Mouse (Mus musculus) embryonic facial prominence, embryonic 10.5 days (tissue): ENCODE data around the gene Camk2g. TPM values are rescaled to one million over a fixed set of nuclear protein-coding genes. Genes with fewer than 3 reads are reported as not detected.

Experiments
- DNase-seq: peaks from one replicate; pipeline ENCODE4 v3.0.0-alpha.2; 2017; ENCODE audit warnings: low spot score
- H3K27ac ChIP-seq: fragments of 300-500 bp; sonication (generic); replicated peaks from 2 replicates; pipeline ENCODE4 v1.5.1; 2016; ENCODE audit warnings: mild to moderate bottlenecking
- H3K27me3 ChIP-seq: fragments of 300-500 bp; sonication (generic); replicated peaks from 2 replicates; pipeline ENCODE4 v1.6.1; 2016; ENCODE audit warnings: low read depth, mild to moderate bottlenecking; ENCODE audit not compliant: poor library complexity, severe bottlenecking
- H3K36me3 ChIP-seq: fragments of 300-500 bp; sonication (generic); replicated peaks from 2 replicates; pipeline ENCODE4 v1.6.1; 2016; ENCODE audit warnings: mild to moderate bottlenecking, moderate library complexity
- H3K4me1 ChIP-seq: fragments of 300-500 bp; sonication (generic); 2 replicates; pipeline ENCODE4 v1.6.1; 2016
- H3K4me3 ChIP-seq: fragments of 300-500 bp; sonication (generic); 2 replicates; pipeline ENCODE4 v1.5.1; 2016; ENCODE audit warnings: mild to moderate bottlenecking, moderate library complexity
- H3K9me3 ChIP-seq: fragments of 300-500 bp; sonication (generic); 2 replicates; pipeline ENCODE4 v1.6.1; 2016; ENCODE audit warnings: mild to moderate bottlenecking
- WGBS: fragments of 180-500 bp; shearing (Covaris S2); methylation state at CpG from one replicate; pipeline ENCODE4 v1.1.7; 2016; 5-methylcytosine and 5-hydroxymethylcytosine counted together
- polyA plus RNA-seq: library from polyadenylated mRNA; unstranded; fragments of >200 nt; fragmentation: Nextera tagmentation; extraction: Ambion mirVana; gene quantifications from 2 replicates; pipeline ENCODE4 v1.2.1, GENCODE M21; 2016

Camk2g gene
- 43.9 and 50.6 TPM in 2 replicates for polyA plus RNA-seq

DNA sequence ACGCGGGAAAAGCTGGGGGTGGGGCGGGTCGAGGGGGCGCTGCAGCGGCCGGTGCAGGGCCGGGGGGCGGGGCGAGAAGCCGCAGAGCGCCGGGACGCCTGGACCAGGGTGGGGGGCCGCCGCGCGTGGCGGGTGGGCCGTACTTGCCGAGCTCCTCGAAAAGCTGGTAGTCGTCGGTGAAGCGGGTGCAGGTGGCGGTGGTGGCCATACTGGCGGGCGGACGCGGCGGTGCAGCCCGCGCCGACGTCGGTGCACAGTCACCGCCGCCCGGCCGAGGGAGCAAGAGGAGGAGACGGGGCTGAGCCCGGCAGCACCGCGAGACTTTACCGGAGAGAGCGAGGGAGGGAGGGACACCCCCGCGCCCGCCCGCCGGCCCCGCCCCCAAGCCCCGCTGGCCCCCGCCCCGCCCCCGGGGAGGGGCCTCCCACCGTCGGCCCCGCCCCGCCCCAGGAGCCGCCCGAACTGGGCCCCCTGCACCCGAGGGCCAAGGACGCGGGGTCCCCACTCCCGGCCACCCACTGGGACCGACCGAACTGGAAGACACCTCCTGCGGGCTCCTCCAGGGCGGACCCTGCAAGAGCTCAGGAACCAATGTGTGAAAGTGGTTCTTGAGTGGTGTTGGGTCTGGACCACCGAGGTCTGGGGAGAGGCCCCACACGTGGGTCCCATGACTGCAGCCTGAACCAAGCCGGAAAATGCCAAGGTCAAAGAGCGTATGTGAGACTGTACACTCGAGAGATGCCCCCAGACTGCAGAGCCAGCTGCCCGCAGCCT lies at the start of gene Camk2g:
Gene Camk2g, minus strand, starts transcription at position 331 of the 774 bp plus-strand sequence.
- no peaks in the 10 kb centered on the region for H3K9me3 ChIP-seq
- DNase-seq, result peak; percentile 92
- under 1% methylated on average over 70 of the region's 76 CpGs for WGBS
- peaks cover 8% of the 10 kb centered on the region; the same call in 1 of the 2 replicates for H3K27me3 ChIP-seq
- peaks cover 35% of the 10 kb centered on the region for H3K36me3 ChIP-seq
- peaks cover 58% of the 10 kb centered on the region for H3K4me1 ChIP-seq
- H3K4me3 ChIP-seq, result peak within 1 kb of the TSS; percentile 96
- H3K27ac ChIP-seq, result peak within 1 kb of the TSS; percentile 89

DNA sequence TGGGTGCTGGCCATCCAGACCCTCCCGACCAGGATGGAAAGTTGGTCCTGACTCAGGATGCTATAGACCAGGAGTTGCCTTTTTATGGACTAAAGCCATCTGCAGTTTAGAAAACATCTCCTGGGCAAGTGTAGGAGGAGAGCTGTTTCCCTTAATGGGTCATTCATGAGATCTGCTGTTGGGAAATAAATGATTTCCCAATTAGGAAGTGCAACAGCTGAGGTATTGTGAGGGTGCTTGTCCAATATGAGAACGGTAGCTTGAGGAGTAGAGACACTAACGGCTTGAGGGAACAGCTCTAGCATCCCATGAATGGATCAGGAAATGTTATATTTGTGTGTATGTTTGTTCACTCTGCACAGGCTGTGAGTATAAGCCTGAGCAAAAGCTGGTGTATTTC lies 48.7 kb upstream of the Camk2g start:
- no peaks in the 10 kb centered on the region for H3K36me3 ChIP-seq
- no peak for DNase-seq
- peaks cover 18% of the 10 kb centered on the region for H3K27me3 ChIP-seq
- no peak overlapping the region for H3K27ac ChIP-seq
- no peak overlapping the region for H3K4me3 ChIP-seq
- 86% methylated on average over 3 of the region's 3 CpGs for WGBS
- no peaks in the 10 kb centered on the region for H3K9me3 ChIP-seq
- peaks cover 14% of the 10 kb centered on the region for H3K4me1 ChIP-seq

DNA sequence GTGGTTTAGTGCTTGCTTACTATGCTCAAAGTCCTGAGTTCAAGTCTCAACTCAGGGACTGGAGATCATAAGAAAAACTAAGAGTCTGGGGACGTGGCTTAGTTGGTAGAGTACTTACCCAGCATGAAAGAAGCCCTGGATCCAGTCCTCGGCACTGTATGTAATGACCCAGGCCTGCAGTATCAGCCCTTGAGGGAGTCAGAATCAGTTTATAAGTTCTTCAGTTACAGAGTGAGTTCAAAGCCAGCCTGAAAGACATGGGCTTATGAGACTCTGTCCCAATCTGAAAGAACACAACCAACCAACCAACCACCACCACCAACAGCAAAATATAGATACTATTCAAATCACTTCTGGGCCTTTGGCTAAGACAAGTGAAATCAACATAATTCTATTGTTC lies 47.6 kb upstream of the Camk2g start:
- 86% methylated on average over 2 of the region's 2 CpGs for WGBS
- Histone ChIP-seq H3K9me3 (no peaks in the 10 kb centered on the region), H3K4me3 (no peak overlapping the region), H3K27ac (no peak overlapping the region), H3K27me3 (peaks cover 26% of the 10 kb centered on the region), H3K36me3 (no peaks in the 10 kb centered on the region), H3K4me1 (peaks cover 25% of the 10 kb centered on the region)
- no peak for DNase-seq

DNA sequence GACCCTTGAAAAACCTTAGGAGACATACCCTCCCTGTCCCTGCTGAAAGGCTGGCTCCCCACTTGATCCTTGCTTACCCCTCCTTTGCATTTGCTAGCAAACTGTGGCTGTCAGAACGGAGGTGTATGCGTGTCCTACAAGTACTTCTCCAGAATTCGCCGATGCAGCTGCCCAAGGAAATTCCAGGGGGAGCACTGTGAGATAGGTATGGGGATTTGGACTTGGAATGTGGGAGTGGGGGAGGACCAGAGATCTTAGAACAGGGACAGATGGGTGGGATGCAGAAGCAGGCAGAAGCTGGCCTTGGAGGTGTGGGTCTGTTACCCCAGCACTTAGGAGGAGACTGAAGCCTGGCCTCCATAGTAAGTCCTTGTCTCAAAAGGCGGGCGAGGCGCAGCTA lies 43.8 kb upstream of the Camk2g start:
- no peak overlapping the region; the same call in 1 of the 2 replicates for H3K4me3 ChIP-seq
- no peak for DNase-seq
- H3K27ac ChIP-seq, result no peak overlapping the region
- H3K36me3 ChIP-seq, result no peaks in the 10 kb centered on the region
- no peaks in the 10 kb centered on the region for H3K9me3 ChIP-seq
- H3K27me3 ChIP-seq, result peaks cover 42% of the 10 kb centered on the region
- H3K4me1 ChIP-seq, result peaks cover 17% of the 10 kb centered on the region
- WGBS, result 75% methylated on average over 7 of the region's 7 CpGs

DNA sequence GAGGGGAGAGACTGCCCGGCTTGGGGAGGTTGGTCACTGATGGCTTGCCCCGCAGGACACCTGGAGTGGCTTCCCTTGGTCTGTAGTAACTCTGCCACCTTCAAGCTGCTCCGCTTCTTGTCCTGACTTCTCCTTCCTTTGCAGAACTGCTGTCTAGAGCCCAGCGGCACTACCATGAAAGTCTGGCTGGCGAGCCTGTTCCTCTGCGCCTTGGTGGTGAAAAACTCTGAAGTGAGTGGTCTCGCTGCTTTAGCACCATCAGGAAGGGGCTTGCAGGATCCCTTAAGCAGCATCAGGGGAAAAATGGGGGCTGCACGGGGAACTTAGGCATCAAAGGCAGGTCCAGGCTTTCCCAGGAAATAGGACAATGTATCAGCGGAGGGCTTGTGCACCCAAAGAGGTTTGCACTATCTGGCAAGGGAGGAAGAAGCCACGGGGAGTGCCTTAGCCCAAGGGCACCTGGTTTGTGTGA lies 43.1 kb upstream of the Camk2g start:
- 6% methylated on average over 10 of the region's 10 CpGs for WGBS
- Histone ChIP-seq H3K4me1 (peaks cover 17% of the 10 kb centered on the region), H3K36me3 (no peaks in the 10 kb centered on the region), H3K4me3 (peak overlapping the region; percentile 71), H3K27me3 (peaks cover 42% of the 10 kb centered on the region), H3K27ac (peak overlapping the region; percentile 87), H3K9me3 (no peaks in the 10 kb centered on the region)
- no peak for DNase-seq

DNA sequence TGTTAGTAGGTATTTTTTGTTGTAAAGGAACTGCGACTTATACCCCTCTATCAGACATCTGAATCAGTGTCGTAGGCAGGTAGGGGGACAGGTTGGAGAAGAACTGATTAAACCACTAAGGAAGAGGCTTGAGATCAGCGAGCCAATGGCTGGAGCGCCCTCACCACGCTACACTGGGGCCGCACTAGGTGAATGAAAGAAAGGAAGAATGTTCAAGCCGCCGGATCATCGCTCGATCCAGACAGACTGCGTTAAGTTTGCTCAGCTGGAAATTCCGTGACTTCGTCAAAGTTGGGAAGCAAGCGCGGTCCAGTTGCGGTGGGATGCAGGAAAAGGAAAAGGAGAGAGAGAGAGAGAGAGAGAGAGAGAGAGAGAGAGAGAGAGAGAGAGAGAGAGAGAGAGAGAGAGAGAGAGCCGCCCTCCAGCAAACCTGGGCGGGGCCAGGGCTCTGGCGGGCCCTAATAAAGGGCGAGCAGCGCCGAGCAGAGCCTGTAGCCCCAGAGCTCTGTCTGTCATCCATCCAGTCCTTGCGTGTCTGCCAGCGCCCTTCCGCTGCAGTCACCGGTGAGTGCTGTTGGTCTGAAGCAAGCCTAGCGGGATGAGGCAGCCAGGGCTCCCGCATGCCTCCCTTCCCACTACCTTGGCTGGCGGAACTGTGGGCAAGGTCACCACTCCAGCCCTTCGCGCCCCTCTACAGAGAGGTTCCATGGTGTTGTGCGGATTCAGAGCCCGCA lies 42.5 kb upstream of the Camk2g start, which contains the start of gene Plau:
Gene Plau, plus strand, starts transcription at position 490 of the 734 bp plus-strand sequence.
- Histone ChIP-seq H3K27ac (peak within 1 kb of the TSS; percentile 87), H3K27me3 (peaks cover 42% of the 10 kb centered on the region), H3K36me3 (no peaks in the 10 kb centered on the region), H3K4me1 (peaks cover 17% of the 10 kb centered on the region), H3K4me3 (peak within 1 kb of the TSS; percentile 71), H3K9me3 (no peaks in the 10 kb centered on the region)
- DNase-seq, result peak; percentile 82
- WGBS, result under 1% methylated on average over 33 of the region's 33 CpGs

DNA sequence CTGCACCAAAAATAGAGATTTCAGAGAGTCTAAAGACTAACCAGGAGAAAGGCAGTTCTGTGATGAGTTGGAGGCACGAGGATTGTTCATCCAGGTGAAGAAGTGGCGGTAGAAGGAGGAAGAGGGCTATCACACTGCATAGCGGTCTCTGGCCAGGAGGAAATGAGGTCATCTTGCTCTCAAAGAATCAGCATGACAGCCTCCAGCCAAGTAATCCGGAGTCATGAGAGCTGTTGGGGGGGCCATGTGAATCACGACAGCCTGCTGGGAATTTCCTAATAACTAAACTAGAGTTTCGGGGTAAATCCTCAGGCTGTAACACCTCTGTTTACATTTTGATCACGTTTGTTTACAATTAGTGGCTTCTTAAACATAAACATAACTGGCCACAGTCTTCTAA lies 40.2 kb upstream of the Camk2g start:
- H3K27me3 ChIP-seq, result peaks cover 40% of the 10 kb centered on the region
- 66% methylated on average over 7 of the region's 7 CpGs for WGBS
- H3K4me3 ChIP-seq, result no peak overlapping the region
- no peaks in the 10 kb centered on the region for H3K36me3 ChIP-seq
- H3K4me1 ChIP-seq, result peaks cover 20% of the 10 kb centered on the region
- H3K27ac ChIP-seq, result no peak overlapping the region
- no peak for DNase-seq
- no peaks in the 10 kb centered on the region for H3K9me3 ChIP-seq

DNA sequence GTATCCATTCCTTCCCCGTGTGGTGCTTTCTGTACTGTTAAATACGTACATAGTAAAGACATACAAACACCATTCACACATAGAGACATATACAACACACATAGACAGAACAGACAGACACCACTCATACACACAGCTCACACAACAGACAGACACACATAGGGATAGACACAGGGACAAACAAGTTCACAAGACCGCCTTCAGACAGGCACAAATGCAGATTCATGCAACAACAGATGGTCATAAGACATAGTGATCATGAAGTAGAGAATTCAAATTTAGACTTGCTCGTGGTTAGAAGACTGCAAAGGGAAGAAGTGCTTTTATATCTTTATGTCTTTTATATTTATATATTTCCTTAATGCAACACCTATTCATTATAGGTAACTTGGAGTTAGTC lies 39.6 kb upstream of the Camk2g start:
- Histone ChIP-seq H3K4me1 (peaks cover 20% of the 10 kb centered on the region), H3K27ac (no peak overlapping the region), H3K9me3 (no peaks in the 10 kb centered on the region), H3K36me3 (no peaks in the 10 kb centered on the region), H3K27me3 (peaks cover 34% of the 10 kb centered on the region), H3K4me3 (no peak overlapping the region)
- 92% methylated on average over 4 of the region's 4 CpGs for WGBS
- no peak for DNase-seq

DNA sequence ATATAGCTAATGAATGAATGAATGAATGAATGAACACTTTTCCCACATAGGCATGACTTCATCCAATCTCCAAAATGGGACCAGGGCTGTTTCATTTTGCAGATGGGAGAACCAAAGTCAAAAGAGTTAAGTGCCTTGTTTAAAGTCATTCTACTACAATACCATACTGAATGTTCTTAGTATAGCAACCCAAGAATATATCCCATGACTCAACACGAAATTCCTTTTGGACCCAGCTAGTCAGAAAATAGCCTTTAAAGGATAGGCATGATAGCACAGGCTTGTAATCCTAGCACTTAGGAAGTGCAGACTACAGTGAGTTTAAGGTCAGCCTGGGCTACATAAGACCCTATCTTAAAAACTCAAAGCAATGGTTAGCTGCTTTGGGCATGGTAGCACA lies 38.0 kb upstream of the Camk2g start:
- Histone ChIP-seq H3K4me1 (peaks cover 12% of the 10 kb centered on the region), H3K4me3 (no peak overlapping the region), H3K9me3 (no peaks in the 10 kb centered on the region), H3K27ac (no peak overlapping the region), H3K27me3 (peaks cover 18% of the 10 kb centered on the region), H3K36me3 (no peaks in the 10 kb centered on the region)
- WGBS, result 80% methylated on average over 1 of the region's 1 CpGs
- no peak for DNase-seq

DNA sequence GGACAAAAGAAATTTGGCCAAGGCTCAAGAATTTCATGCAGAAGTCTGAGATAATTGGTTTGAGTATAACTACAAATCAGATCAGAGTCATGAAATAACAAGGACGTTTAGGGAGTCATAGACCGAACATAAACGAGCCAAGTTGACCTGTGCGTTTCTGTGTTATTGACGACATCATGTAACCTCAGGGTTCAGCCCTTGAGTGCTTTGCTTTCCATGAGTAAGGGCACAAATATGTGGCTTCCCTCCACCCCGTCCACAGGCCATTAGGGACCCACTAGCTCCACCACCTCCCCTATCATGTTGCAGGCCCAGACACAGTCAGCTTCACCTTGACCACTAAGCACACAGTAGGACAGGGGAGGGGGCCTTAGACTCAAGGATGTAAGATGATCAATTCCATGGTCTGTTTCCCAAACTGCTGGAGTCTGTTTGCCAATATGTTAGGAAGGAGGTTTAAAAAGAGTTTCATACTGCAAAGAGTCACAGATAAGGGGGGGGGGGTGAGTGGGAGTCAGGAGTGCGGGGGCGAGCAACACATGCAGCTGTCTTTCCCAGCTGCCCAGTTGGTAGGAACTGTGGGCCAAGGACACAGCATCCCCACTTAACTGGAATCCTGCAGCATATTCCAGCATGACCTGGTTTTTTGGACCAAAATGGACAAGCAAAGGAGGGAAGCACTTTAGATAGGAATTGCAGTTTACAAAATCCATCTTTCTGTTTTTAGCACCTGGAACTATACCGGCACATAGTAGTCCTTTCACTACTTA lies 37.4 kb upstream of the Camk2g start:
- peaks cover 17% of the 10 kb centered on the region; the same call in 1 of the 2 replicates for H3K27me3 ChIP-seq
- DNase-seq, result no peak
- H3K27ac ChIP-seq, result no peak overlapping the region
- no peaks in the 10 kb centered on the region for H3K36me3 ChIP-seq
- no peaks in the 10 kb centered on the region for H3K9me3 ChIP-seq
- H3K4me1 ChIP-seq, result peaks cover 7% of the 10 kb centered on the region; the same call in 1 of the 2 replicates
- 83% methylated on average over 9 of the region's 9 CpGs for WGBS
- no peak overlapping the region for H3K4me3 ChIP-seq

DNA sequence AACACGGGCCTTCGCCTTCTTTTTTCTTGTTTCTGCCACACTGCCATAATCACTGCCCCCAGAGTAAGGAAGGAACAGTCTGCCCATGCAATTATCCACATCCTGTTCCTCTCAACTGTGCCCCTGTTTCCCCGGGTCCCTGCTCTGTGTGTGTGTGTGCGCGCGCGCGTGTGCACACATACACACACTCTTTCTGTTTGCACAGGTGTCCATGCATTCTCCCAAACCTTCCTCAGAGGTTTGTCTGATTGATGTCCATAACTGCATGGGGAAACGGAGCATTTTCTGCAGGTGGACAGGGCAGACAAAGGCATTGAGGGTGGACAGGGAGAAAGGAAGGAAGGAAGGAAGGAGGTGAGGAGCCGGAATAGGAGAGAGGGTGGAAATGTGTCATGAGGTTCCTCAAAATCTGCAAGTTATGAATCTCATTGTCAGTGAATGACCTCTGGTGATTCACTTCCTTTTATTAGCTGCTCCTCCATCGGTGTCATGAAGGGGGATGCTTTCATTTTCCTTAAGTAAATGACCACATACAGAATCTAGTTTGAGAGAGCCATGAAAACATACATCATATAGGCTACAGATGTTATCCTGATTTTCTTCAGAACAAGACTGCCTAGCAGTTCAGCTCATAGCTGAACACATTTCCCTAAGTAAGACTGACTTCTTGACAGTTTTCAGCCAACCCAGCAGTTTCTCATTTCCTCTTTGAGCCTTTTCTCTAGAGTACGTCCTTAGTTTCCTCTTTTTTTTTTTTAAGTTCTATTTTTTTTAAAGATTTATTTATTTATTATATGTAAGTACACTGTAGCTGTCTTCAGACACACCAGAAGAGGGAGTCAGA lies 35.9 kb upstream of the Camk2g start:
- Histone ChIP-seq H3K4me3 (no peak overlapping the region), H3K9me3 (no peaks in the 10 kb centered on the region), H3K4me1 (peaks cover 9% of the 10 kb centered on the region), H3K36me3 (no peaks in the 10 kb centered on the region), H3K27me3 (peaks cover 6% of the 10 kb centered on the region; the same call in 1 of the 2 replicates), H3K27ac (peak overlapping the region; percentile 19; the same call in 1 of the 2 replicates)
- WGBS, result 81% methylated on average over 12 of the region's 12 CpGs
- DNase-seq, result peak; percentile 21
